Mouse (Mus musculus) mouse trophoblast stem cell (cell line): Measurements from ENCODE around the gene Crcp.
"Not testable (repeated sequence)": the region's sequence is repeated elsewhere in the genome, so short reads cannot be mapped to it uniquely, and the experiment has no call there.

Experiments used
- in situ Hi-C, 2 experiments: fragments of 300-500 bp; cut with MseI, MboI; formaldehyde crosslinking; loops; 2 replicates in 1 of 2; 3 replicates in 1 of 2; pipeline ENCODE4 v1.15.1; 2025

Crcp gene

DNA sequence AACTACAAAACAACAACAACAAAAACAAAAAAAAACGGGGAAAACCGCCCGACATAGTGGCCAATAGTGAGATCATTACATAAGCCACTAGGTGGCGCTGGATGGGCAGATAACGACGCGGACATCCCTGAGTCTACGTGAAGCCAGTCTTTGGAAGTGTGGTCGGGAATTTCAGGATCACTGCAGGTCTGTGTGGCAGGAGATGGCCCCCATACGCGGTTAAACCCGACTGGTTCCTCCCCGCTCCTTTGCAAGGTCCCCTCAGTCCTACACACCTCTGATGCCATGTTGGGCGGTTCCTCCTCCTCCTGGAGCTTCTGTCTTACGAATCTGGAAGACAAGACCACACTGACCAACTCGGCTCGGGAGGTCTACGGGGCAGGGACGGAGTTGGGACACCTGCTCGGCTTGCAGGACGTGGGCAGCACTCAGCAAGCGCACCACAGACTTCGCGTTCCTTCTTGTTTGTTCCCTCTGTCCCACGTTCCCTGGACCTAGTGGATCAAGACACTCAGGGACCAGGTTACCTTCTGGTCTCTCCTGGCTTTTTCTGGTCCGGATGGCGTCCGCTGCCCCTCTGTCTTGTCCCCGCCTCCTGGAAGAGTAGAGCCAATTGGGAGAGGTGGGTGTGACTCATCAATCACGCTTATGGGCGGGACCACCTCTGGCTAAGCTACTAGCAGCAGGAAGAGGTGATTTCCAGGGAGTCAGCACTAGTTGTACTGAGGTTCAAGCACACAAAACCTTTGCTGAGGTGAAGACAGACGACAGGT, 5.1 kb upstream of the Crcp start:
- in situ Hi-C loops = no loop called here

DNA sequence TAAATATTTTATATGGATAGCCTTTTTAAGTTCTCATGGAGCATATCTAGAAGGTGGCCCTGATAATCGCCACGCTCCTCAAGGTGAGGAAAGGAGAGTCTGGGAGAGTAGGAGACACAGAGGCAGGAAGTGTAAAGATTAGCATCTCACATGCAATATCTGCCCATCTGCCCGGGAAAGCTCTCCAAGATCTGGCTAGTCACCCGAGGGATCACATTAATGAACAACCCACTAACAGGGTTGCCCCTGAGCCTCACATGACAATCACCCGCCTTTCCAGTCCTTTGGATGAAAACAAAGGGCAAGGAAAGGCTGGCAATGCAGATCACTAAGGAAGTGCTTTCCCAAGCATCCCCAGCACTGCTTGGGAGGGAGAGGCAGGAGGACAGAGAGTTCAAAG, 2.0 kb upstream of the Crcp start:
- in situ Hi-C loops = no loop called here

DNA sequence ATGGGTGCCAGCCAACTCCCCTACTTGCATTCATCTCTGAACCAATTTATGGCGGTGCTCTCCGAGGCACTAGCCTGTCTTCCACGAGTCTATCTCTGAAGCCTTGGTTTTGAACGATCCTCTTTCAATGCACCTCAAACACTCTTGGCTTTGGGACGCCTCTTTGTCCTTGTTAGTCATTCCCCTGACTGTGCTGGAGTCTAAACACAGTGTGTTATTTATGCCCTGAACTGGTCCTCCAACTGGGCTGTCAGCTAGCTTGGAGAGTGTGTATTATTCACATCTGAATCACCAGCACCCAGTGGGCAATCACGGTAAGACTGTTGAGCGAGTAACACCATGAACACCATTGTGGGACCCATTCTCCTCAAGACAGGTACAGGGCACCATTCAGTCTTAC, 1.4 kb upstream of the Crcp start:
- in situ Hi-C loops = no loop called here

GRCm38 (mm10) chr5:130031410-130032390, 2.6 kb downstream of the Crcp start:
- in situ Hi-C loops = no loop called here

DNA sequence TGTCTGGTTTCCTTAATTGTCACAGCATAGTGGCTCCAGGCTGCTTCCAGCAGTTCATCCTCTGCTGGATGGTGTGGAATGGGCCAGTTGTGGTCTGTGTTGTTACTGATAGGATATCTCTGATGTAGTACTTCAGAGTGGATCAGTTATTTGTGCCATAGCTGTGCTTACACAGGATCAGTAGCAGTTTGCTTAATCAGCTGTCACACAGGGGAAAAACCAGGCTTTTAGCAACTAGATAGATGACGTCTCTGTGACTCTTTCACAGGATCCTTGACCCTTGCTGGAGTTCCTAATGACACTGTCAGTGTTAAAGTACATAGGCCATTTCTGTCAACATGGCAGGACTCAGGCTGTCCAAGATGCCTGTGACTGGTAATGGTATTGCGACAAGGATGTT, 4.8 kb downstream of the Crcp start:
- in situ Hi-C loops = no loop called here

DNA sequence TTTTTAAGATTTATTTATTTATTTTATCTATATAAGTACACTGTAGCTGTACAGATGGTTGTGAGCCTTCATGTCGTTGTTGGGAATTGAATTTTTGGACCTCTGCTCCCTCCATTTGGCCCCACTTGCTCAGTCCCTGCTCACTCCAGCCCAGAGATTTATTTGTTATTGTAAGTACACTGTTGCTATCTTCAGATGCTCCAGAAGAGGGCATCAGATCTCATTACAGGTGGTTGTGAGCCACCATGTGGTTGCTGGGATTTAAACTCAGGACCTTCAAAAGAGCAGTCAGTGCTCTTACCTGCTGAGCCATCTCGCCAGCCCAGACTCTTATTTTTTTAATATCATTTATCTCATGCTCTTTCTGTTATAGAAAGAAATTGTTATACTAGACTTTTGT, 7.2 kb downstream of the Crcp start:
- in situ Hi-C loops = not testable (repeated sequence)

DNA sequence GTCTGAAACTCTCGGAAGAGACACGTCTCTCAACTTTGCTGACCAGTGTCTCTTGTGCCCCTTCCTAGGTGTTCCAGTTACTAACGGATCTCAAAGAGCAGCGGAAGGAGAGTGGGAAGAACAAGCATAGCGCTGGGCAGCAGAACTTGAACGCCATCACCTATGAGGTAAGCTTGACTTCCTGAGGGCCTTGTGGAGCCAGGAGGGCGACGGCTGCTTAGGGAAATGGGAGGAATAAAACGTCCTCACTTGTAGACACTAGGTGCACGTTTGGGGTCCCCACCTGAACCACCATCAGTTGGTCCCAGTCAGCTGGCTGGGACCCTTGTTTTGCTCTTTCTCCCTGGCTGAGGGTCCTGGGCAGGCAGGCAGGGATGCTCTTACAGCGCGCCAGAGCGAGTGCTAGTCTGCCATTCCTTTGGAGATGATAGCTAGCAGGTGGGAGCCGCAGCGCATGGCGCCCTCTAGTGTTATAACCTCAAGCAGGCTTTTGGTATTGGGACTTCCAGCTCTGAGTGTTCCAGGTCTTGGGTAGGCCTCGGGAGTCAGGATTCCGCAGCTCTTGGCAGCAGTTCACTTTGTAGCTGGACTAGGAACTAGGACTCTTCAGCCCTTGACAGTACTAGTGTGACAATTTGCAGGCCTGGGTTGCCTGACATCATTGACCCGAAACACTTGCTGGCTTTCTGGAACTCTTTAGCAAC, 8.8 kb downstream of the Crcp start:
- in situ Hi-C loops = no loop called here

DNA sequence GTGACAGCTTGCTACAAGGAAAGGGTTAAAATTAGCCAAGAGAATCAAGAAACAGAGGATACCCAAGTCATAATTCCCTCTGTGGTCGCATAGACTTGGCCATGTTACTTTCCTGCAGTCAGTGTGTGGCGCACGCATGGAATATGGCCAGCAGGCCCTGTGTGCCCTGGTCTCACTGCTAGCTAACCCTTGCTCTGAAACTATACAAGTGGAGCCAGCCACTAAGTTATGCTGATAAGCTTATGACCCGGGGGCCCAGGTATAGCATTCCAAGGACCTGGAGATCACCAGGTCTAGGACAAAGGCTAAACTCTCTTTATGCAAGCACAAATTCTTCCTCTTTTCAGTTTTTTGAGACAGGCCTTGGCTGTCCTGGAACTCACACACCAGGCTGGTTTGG, 11.7 kb downstream of the Crcp start:
- in situ Hi-C loops = no loop called here

DNA sequence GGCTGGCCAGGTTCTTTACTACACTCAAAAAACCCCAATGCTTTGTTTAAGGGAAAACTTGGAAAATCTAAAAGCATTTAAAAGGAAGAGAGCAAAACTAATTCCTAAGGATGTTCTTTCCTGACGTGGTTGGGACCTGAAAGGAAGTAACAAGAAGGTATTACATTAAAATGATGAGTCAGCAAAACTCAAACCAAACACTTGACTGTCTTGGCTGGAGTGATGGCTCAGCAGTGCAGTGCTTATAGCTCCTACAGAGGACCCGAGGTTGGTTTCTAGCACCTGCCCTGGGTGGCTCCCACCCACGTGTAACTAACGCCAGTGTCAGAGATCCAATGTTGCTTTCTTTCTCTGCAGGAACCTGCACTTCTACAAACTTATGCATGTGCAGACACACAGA, 12.2 kb downstream of the Crcp start:
- in situ Hi-C loops = no loop called here

- in situ Hi-C loops = no loop called here
Measured at GRCm38 (mm10) chr5:130043741-130044140, 14.7 kb downstream of the Crcp start.

- in situ Hi-C loops = no loop called here
Measured at GRCm38 (mm10) chr5:130044201-130044695, 15.2 kb downstream of the Crcp start.

DNA sequence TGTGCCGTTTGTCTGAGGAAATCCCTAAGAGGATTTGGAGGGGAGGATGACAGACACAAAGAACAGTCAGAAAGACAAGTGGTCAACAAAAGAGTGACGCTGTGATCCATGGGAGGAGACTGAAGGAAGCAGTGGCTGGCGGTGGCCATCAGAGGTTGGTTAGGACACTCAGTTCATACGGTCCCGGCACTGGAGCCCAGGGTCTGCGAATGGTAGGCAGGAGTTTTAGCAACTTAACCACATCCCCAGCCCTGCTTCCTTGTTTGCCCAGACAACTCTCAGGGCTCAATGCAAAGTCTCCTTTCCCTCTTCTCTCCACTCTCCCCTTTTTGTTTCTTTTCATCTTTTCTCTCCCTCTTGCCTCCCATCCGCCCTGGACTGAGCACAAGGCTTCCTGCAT, 17.0 kb downstream of the Crcp start:
- in situ Hi-C loops = no loop called here

GRCm38 (mm10) chr5:130046589-130046988, 17.5 kb downstream of the Crcp start:
- in situ Hi-C loops = no loop called here

GRCm38 (mm10) chr5:130047013-130047412, 17.9 kb downstream of the Crcp start:
- in situ Hi-C loops = no loop called here

DNA sequence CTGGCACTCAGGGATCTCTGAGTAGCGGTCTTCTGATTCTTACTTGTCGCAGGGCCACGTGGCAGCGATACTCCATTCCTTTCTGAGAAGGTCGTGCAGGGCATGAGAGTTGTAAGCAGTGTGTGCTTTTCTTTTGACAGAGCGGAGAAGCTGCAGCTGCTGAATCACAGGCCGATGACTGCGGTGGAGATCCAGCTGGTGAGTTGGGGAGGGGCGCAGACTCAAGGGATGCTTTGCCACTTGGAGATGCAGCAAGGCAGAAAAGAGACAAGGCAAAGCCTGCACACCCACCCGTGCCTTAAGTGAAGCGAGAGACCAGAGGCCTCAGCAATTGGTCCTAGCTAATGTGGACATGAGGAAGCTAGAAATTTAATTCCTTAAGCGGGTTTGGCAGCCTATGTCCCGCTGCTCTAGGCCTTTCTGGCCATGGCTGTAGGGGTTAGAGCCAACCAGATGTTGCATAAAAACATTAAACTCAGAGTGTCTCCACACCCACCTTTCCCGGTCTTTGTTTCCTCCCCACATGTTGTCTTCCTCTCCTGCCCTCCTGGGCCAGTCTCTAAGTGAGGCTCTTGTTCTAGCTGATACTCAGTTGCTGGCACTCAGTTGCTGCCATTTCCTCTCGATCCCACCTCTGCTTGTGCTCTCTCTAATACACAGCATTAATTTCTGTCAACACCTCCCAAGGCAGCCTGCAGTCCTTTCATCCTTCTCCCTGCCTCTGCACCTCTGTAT, 19.9 kb downstream of the Crcp start:
- in situ Hi-C loops = no loop called here

- in situ Hi-C loops = no loop called here
Measured at GRCm38 (mm10) chr5:130050416-130050815, 21.3 kb downstream of the Crcp start.

DNA sequence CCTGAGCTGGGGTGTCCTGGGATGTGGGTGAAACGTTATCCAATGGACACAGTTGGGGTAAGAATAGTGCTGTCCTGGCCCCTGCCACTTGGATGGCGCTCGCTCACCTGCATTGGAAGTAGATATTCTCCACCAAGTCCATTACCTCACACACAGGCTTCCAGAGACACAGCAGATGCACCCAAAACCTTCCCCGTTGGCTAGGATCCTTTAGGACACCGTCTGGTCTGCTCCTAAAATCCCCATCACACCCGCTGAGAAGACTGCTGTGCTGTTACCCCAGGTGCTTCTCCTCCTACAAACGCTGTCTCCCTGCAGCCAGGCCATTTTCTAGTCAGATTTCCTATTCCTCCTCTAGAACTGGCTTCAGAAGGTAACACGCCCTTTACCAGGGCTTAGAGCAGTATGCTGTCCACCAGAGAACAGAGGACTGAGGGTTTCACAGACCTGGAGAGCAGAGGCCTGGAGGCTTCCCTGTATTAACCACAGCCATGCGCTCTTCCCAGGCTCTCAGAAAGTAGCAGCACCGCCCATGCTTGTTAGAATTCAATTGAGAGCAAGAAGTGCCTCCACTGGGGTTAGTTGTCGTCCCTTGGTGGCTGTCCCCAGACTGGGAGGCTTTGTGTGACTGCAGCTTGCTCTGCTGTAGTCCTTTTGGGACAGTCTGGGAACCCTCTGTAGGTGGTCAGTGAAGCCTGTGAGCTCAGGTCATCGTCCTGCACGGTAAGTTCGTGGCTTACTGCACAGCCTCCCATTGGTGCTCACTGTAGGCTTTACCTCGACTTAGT, 22.2 kb downstream of the Crcp start:
- in situ Hi-C loops = no loop called here

- in situ Hi-C loops = no loop called here
Measured at GRCm38 (mm10) chr5:130052510-130052909, 23.4 kb downstream of the Crcp start.

DNA sequence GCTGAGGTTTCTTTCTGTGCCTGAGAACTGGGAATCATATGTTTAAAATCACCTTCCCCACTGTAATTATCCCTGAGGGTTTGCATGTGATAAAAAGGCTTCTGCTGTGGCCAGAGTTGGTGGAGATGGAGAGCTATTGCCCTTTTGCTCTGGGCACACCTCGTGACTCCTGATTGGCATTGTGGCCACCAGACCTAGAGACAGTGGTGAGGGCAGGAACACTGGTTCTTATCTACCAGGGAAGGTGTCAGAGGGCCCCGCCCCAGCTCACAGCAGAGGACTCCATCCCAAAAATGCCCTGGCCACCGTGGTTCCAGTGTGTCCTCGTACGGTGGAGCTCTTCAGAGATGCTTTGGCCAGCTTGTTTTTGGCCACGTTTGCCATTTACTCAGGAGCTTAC, 23.9 kb downstream of the Crcp start:
- in situ Hi-C loops = no loop called here

GRCm38 (mm10) chr5:130055688-130056087, 26.6 kb downstream of the Crcp start:
- in situ Hi-C loops = no loop called here
